Mouse (Mus musculus) T-cell, adult 2 months (primary cell): ENCODE data around the gene Stxbp4.
A peak's percentile ranks its signal among the peaks of the same experiment; 100 is the strongest.

Source experiments
- DNase-seq: peaks from one replicate; pipeline ENCODE4 v3.0.0; 2022; ENCODE audit warnings: low spot score

The Stxbp4 gene

GRCm38 (mm10) chr11:90650231-90650885, 12.5 kb upstream of the Stxbp4 start:
- DNase-seq, result no peak

GRCm38 (mm10) chr11:90649777-90650176, 11.9 kb upstream of the Stxbp4 start:
- no peak for DNase-seq

- no peak for DNase-seq
These were observed 487 bp upstream of the Stxbp4 start for GRCm38 (mm10) chr11:90638312-90638830.

GRCm38 (mm10) chr11:90634661-90635060, 3.2 kb downstream of the Stxbp4 start:
- DNase-seq, result no peak

GRCm38 (mm10) chr11:90632480-90632879, 5.4 kb downstream of the Stxbp4 start:
- no peak for DNase-seq

- no peak for DNase-seq
These were observed 10.1 kb downstream of the Stxbp4 start for GRCm38 (mm10) chr11:90627751-90628150.

GRCm38 (mm10) chr11:90625174-90625573, 12.7 kb downstream of the Stxbp4 start:
- no peak for DNase-seq

GRCm38 (mm10) chr11:90623477-90623876, 14.4 kb downstream of the Stxbp4 start:
- peak; percentile 14 for DNase-seq

- DNase-seq, result no peak
These were observed 15.4 kb downstream of the Stxbp4 start for GRCm38 (mm10) chr11:90622500-90622899.

GRCm38 (mm10) chr11:90622044-90622443, 15.8 kb downstream of the Stxbp4 start:
- DNase-seq, result no peak

GRCm38 (mm10) chr11:90616431-90616830, 21.5 kb downstream of the Stxbp4 start:
- no peak for DNase-seq

- DNase-seq, result no peak
These were observed 23.1 kb downstream of the Stxbp4 start for GRCm38 (mm10) chr11:90614743-90615142.

GRCm38 (mm10) chr11:90612118-90612517, 25.8 kb downstream of the Stxbp4 start:
- DNase-seq, result no peak

GRCm38 (mm10) chr11:90603066-90603465, 34.8 kb downstream of the Stxbp4 start:
- DNase-seq, result no peak

- DNase-seq, result no peak
These were observed 42.1 kb downstream of the Stxbp4 start for GRCm38 (mm10) chr11:90595826-90596225.

GRCm38 (mm10) chr11:90590996-90591395, 46.9 kb downstream of the Stxbp4 start:
- DNase-seq, result no peak

GRCm38 (mm10) chr11:90586203-90586602, 51.7 kb downstream of the Stxbp4 start:
- no peak for DNase-seq

GRCm38 (mm10) chr11:90585754-90586153, 52.1 kb downstream of the Stxbp4 start:
- DNase-seq, result no peak

GRCm38 (mm10) chr11:90577057-90577780, 60.7 kb downstream of the Stxbp4 start:
- no peak for DNase-seq

- DNase-seq, result no peak
These were observed 61.5 kb downstream of the Stxbp4 start for GRCm38 (mm10) chr11:90576282-90576972.

- DNase-seq, result no peak
These were observed 62.3 kb downstream of the Stxbp4 start for GRCm38 (mm10) chr11:90575491-90576048.

- no peak for DNase-seq
These were observed 67.1 kb downstream of the Stxbp4 start for GRCm38 (mm10) chr11:90570646-90571259.
